Mouse (Mus musculus) kidney, adult 2 months (tissue): ENCODE results near the gene Crtac1. TPM values are rescaled to one million over a fixed set of nuclear protein-coding genes. Genes with fewer than 3 reads are reported as not detected.

ENCODE experiments used
- DNase-seq: peaks from one replicate; pipeline ENCODE4 v3.0.0; 2021
- H3K27ac ChIP-seq: fragments of 200-500 bp; 2 replicates; pipeline ENCODE4 v1.5.1; 2012; ENCODE audit warnings: low read depth, low read length, control low read depth, inconsistent platforms; ENCODE audit not compliant: insufficient read depth
- H3K27me3 ChIP-seq: fragments of 200-500 bp; replicated peaks from 2 replicates; pipeline ENCODE4 v1.6.1; 2012; ENCODE audit warnings: mild to moderate bottlenecking, moderate library complexity, low read length, inconsistent platforms; ENCODE audit not compliant: control insufficient read depth, insufficient read depth
- H3K36me3 ChIP-seq: fragments of 200-500 bp; 2 replicates; pipeline ENCODE4 v1.6.1; 2012; ENCODE audit warnings: mild to moderate bottlenecking, moderate library complexity, low read length, inconsistent platforms; ENCODE audit not compliant: control insufficient read depth, insufficient read depth
- H3K4me1 ChIP-seq: fragments of 200-500 bp; 2 replicates; pipeline ENCODE4 v1.6.1; 2011; ENCODE audit warnings: low read length; ENCODE audit not compliant: control insufficient read depth, insufficient read depth
- H3K4me3 ChIP-seq: fragments of 200-500 bp; 2 replicates; pipeline ENCODE4 v1.5.1; 2011; ENCODE audit warnings: mild to moderate bottlenecking, low read depth, low read length, control low read depth; ENCODE audit not compliant: insufficient read depth
- CTCF ChIP-seq: fragments of 200-500 bp; conservative IDR thresholded peaks from 2 replicates; pipeline ENCODE4 v1.5.1; 2011; ENCODE audit warnings: low read depth, mild to moderate bottlenecking, control low read depth, low read length, moderate library complexity, mixed read lengths; ENCODE audit not compliant: insufficient read depth, insufficient read length
- POLR2A ChIP-seq: fragments of 200-500 bp; IDR thresholded peaks from one replicate; pipeline ENCODE4 v1.6.1; 2011; ENCODE audit warnings: low read depth, low read length, control low read depth
- WGBS: fragments of 180-500 bp; shearing (Covaris S2); methylation state at CpG from one replicate; pipeline ENCODE4 v1.1.7; 2018; 5-methylcytosine and 5-hydroxymethylcytosine counted together
- polyA plus RNA-seq: library from polyadenylated mRNA; depleted of rRNA; stranded (reverse); fragments of >200 nt; gene quantifications from 2 replicates; pipeline ENCODE4 v1.2.3, GENCODE M21; 2012

The Crtac1 gene
- polyA plus RNA-seq, 1 experiment: 0.06 TPM

DNA sequence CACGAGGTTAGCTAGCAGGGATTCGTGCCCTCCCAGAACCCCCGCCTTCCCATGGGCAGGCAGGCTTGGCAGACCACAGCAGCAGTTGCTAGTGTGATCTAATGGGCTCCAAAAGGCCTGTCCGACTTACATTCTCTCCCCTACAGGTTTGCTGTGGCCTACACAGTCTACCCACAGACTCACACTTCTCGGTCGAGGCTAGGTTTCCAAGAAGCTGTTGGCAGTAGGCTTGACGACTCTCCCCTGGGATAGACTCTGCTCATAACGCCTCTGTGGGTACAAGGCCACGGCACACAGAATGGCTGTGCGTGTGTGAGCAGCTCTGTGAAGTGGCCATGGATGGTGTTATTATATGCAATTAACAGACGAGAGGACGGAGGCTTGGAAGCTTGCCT, 174.3 kb downstream of the Crtac1 start:
- 90% methylated on average over 12 of the region's 12 CpGs for WGBS
- DNase-seq: no peak
- no peaks in the 10 kb centered on the region; the same call in 1 of the 2 replicates for H3K27me3 ChIP-seq
- H3K4me1 ChIP-seq: no peaks in the 10 kb centered on the region
- no peaks in the 10 kb centered on the region for H3K36me3 ChIP-seq
- TF ChIP-seq POLR2A: no peak
- no peak for TF ChIP-seq CTCF
- H3K27ac ChIP-seq: no peak overlapping the region
- no peak overlapping the region for H3K4me3 ChIP-seq

DNA sequence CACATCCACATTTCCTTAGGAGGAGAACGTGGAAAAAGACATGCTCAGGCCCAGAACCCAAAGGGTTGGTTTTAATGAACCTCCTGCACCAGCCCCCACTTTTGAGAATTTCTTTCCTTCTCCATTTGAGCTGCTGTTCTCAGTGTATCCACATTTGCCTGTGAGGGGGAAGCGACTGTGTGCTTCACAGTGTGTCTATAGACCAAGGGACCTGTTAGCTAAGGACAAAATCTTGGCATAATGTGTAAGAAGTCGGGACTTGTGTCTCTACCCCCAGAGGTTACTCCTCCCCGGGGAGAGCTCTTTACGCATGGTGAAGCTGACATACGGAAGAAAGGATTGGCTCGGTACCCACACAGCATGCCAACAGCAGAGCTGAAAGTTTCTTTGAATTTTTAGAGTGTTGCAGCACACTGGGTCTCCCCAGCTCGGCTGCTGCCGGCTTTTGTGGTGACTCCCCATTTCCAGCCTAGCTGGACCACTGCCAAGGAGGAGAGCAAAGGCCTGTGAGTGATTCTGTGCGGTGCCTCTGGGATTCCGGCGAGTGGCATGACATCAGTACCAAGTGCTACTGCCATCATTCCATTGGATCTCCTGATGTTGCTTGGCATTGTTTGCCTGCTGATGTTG, 174.9 kb downstream of the Crtac1 start:
- Histone ChIP-seq H3K4me1 (no peaks in the 10 kb centered on the region), H3K4me3 (no peak overlapping the region), H3K27ac (no peak overlapping the region), H3K36me3 (no peaks in the 10 kb centered on the region), H3K27me3 (no peaks in the 10 kb centered on the region; the same call in 1 of the 2 replicates)
- WGBS: 82% methylated on average over 12 of the region's 12 CpGs
- DNase-seq: no peak
- no peak for TF ChIP-seq POLR2A
- TF ChIP-seq CTCF: no peak

DNA sequence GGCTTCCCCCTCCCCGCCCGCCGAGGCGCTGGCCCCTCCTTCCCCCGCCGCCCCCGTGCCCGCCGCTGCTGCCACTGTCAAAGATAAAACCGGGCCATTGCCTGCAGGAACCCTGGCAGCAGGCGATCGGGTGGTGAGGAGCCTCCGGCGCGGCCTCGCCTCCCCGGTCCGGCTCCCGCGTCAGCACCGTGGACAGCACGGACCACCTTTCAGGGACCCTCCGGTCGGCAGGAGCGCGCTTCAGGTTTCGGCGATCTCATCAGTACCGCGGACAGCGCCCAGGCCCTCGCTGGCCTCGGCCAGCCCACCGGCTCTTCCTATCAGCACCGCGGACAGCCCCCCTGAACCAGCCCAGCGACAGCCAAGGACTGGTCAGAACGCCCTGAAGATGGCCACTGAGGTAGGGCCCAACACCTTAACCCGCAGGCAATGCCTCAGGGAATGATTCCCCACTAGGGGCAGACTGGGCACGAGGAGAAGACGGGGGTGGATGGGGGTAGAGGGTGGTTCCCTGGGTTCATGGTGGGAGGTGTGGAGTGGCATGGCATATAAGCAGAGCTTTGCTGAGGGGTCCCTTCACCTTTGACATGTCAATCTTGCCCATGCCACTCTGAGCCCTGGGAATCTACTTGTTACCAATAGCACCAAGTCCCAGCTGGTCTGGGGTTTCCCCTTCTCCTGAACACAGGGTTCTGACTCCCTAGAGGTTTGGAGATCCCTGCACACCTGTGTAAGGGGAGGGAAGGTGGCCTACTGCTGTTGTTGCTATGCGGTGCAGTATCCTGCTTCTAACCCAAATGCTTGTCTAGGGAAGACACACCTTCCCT, 175.6 kb downstream of the Crtac1 start:
- DNase-seq: peak; percentile 7

DNA sequence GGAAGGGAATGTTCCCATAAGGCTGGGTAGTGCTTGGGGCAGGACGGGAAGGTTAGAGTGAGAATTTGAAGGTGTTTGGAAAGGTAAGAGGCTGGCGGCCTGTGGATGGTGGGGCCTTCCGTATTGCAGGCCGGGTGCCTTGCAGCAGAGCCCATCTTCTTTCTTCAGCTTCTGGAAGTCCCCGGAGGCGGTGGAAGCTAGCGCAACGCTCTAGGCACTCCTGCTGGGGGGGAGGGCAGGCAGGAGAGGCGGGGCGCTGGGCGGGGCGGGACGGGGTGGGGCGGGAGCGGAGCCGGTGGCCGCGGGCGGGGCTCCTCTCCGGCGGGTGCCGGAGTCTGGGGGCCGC, 176.2 kb downstream of the Crtac1 start:
- H3K36me3 ChIP-seq: no peaks in the 10 kb centered on the region
- H3K4me3 ChIP-seq: no peak overlapping the region
- H3K27ac ChIP-seq: no peak overlapping the region
- H3K27me3 ChIP-seq: no peaks in the 10 kb centered on the region; the same call in 1 of the 2 replicates
- H3K4me1 ChIP-seq: no peaks in the 10 kb centered on the region
- TF ChIP-seq POLR2A (no peak), CTCF (no peak)
- 1% methylated on average over 19 of the region's 23 CpGs for WGBS
- DNase-seq: no peak

More for the DNA sequence above, 175.6 kb downstream of the Crtac1 start:
- H3K4me3 ChIP-seq: no peak overlapping the region
- no peak overlapping the region for H3K27ac ChIP-seq
- no peak for TF ChIP-seq POLR2A
- no peak for TF ChIP-seq CTCF
- H3K4me1 ChIP-seq: no peaks in the 10 kb centered on the region
- no peaks in the 10 kb centered on the region for H3K36me3 ChIP-seq
- H3K27me3 ChIP-seq: no peaks in the 10 kb centered on the region; the same call in 1 of the 2 replicates
- WGBS: 4% methylated on average over 37 of the region's 42 CpGs

DNA sequence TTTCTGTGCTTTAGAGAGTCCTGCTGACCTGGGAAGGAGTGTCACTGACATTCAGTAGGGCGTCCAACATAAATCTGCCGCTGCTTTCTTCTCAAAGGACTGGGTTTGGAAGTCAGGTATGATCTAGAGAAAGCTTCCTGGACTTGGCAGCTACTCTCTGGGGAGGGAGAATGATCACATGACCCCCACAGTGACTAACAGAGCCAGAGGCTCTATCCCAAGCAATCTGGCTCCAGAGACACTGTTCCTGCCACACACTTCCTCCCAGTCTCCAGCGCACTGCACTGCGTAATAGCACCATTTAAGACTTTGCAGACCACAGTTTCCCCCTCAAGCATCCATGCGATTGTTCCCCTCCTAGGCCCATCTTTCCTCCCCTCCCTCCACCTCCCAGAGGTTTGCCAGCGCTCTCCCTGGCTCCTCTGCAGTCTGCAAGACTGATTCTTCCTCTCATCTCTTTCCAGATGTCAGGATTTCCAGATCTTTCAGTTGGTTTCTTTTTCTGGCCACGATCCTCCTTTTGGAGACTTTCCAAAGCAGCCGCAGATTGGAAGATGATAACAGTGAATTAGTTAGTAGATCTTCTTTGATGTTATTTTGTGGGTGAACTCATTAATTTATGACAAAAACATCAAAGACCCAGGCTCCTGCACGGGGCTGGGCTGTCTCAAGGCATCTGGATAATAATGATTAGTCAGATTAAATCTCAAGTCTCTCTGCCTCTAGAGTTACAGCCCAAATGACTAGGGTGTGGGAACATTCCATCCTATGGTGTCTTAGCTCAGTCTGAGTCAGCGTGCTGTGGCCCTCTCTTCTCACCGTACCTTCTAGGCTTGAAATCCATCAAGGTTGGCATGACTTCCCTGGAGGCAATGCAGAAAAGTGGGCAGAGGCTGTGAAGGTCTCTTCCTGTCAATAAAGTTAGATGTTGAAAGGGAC, 181.3 kb downstream of the Crtac1 start:
- WGBS: 56% methylated on average over 11 of the region's 11 CpGs
- DNase-seq: no peak
- no peaks in the 10 kb centered on the region for H3K36me3 ChIP-seq
- no peaks in the 10 kb centered on the region for H3K27me3 ChIP-seq
- TF ChIP-seq POLR2A: no peak
- no peak for TF ChIP-seq CTCF
- no peak overlapping the region for H3K4me3 ChIP-seq
- H3K4me1 ChIP-seq: no peaks in the 10 kb centered on the region
- H3K27ac ChIP-seq: no peak overlapping the region

DNA sequence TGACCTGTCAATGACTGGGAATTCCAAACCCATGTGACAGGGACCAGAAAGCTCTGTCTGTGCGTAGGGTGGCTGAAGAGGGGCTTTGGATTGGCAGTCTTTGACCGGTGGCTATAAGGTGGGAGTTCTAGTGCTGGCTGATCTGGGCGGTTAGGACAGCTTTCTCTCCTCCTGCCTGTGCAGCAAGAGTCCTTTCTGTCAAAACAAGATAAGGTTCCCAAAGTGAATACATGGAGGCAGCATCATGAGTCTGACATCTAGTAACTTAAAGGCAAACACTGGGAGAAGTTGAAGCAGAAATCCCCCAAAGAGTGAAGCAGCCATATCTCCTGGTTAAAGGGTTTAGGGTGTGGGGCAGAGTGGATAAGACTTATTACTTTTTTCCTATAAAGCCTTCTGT, 184.1 kb downstream of the Crtac1 start, which contains the start of gene Golga7b:
Gene Golga7b, plus strand, starts transcription at position 56 of the 400 bp plus-strand sequence.
- no peak for DNase-seq
- no peaks in the 10 kb centered on the region for H3K36me3 ChIP-seq
- no peak within 1 kb of the TSS for H3K4me3 ChIP-seq
- no peaks in the 10 kb centered on the region for H3K27me3 ChIP-seq
- H3K27ac ChIP-seq: no peak within 1 kb of the TSS
- H3K4me1 ChIP-seq: no peaks in the 10 kb centered on the region
- TF ChIP-seq CTCF (no peak), POLR2A (no peak)
- 79% methylated on average over 3 of the region's 3 CpGs for WGBS
